Mouse (Mus musculus): ENCODE measurements around the gene Ddc. TPM values are rescaled to one million over a fixed set of nuclear protein-coding genes. Genes with fewer than 3 reads are reported as not detected.

Gene Ddc
- polyA plus RNA-seq, 1 experiment from 2014 or later: 4.9 TPM

Other genes with a start within 250 kb of the Ddc start
- gene Ikzf1, start 213.1 kb downstream of the Ddc start, polyA plus RNA-seq (2016; fragmentation: Nextera tagmentation; extraction: Ambion mirVana): 0.70 and 0.99 TPM in 2 replicates
- 44.0 and 44.9 TPM in 2 replicates for gene Fignl1, start 89.2 kb downstream of the Ddc start, polyA plus RNA-seq (2016; fragmentation: Nextera tagmentation; extraction: Ambion mirVana)
- 320 and 336 TPM in 2 replicates for gene Grb10, start 140.5 kb upstream of the Ddc start, polyA plus RNA-seq (2016; fragmentation: Nextera tagmentation; extraction: Ambion mirVana)